In genomic region chr10:61647790-61648736, GRCm38 (mm10) we compare ENCODE assay signal across 8 mouse cellular contexts. TPM values are rescaled to one million over a fixed set of nuclear protein-coding genes. Genes with fewer than 3 reads are reported as not detected.
DNase-seq lines count a peak whose midpoint lies in the region; ATAC-seq and TF ChIP-seq lines count a peak whose summit lies in the region.

TSS of gene Ppa1 (plus strand) at chr10:61648552.

- peak within 1 kb of the TSS; percentile 78 to 86 for H3K4me3 ChIP-seq in ES-E14 (ENCODE audit: insufficient read depth in 1 of 2, low read depth in 1 of 2, low read length in 2 of 2, poor library complexity in 1 of 2, severe bottlenecking in 1 of 2)
- peak within 1 kb of the TSS; percentile 80 for H3K4me3 ChIP-seq in forebrain, embryonic 16.5 days (replicated peaks; ENCODE audit: low read length)
- H3K4me3 ChIP-seq in lung, embryonic 15.5 days = peak within 1 kb of the TSS; percentile 67

- H3K9ac ChIP-seq in ES-E14 (ENCODE audit: insufficient read depth, low read depth, low read length, poor library complexity, severe bottlenecking) = peak within 1 kb of the TSS; percentile 91
- H3K9ac ChIP-seq in forebrain, embryonic 16.5 days (replicated peaks; ENCODE audit: low read depth, low read length) = peak within 1 kb of the TSS; percentile 83
- peak within 1 kb of the TSS; percentile 73 for H3K9ac ChIP-seq in lung, embryonic 15.5 days

- in situ Hi-C loops in ES-E14 (cut with MboI; ENCODE audit: low sequenced_read_pairs in 2 of 2, unreplicated experiment in 2 of 2) = no loop called here

- H3K4me2 ChIP-seq in forebrain, embryonic 16.5 days (ENCODE audit: low read length) = peak within 1 kb of the TSS; percentile 84
- H3K4me2 ChIP-seq in lung, embryonic 15.5 days = peak within 1 kb of the TSS; percentile 84

- peaks cover 3 to 7% of the 10 kb centered on the region in 2 experiments; a peak in 2 of 4 replicates for H3K4me1 ChIP-seq in ES-E14 (ENCODE audit: control insufficient read depth in 2 of 2, insufficient read depth in 2 of 2, low read length in 2 of 2, poor library complexity in 1 of 2)
- H3K4me1 ChIP-seq in forebrain, embryonic 16.5 days (replicated peaks; ENCODE audit: control insufficient read depth, insufficient read depth, low read length) = peaks cover 11% of the 10 kb centered on the region
- H3K4me1 ChIP-seq in lung, embryonic 15.5 days = peaks cover 13% of the 10 kb centered on the region

- ATAC-seq in forebrain, embryonic 16.5 days = peak; percentile 99
- ATAC-seq in lung, embryonic 15.5 days (ENCODE audit: borderline replicate concordance, extremely low read depth, low FRiP score, low TSS enrichment) = peak; percentile 96

- peak; percentile 83 for DNase-seq in ES-E14 (ENCODE audit: low read depth, low spot score)
- DNase-seq in cerebellum, adult 11-12 months = peak; percentile 88
- DNase-seq in heart, postnatal 36 days = peak; percentile 84 to 85
- peak; percentile 64 to 82 for DNase-seq in layer of hippocampus, adult 8-10 months (ENCODE audit: low spot score in 2 of 2)
- peak; percentile 82 for DNase-seq in ovary, adult 18-20 months (ENCODE audit: low spot score)
- DNase-seq in thymus, postnatal 0 days (ENCODE audit: low spot score) = peak; percentile 85

- 2% methylated on average over 49 of the region's 50 CpGs for WGBS in forebrain, embryonic 16.5 days
- 1% methylated on average over 50 of the region's 50 CpGs for WGBS in lung, embryonic 15.5 days

- intact Hi-C loops in heart, postnatal 36 days (cut with DNase I) = loop anchor here (2.0 kb wide), 1 partner anchor 19 kb away; no protein-coding TSS in a partner anchor

- H3K27ac ChIP-seq in ES-E14 (ENCODE audit: insufficient read depth, low read depth, low read length, poor library complexity, severe bottlenecking) = peak within 1 kb of the TSS; percentile 41
- H3K27ac ChIP-seq in forebrain, embryonic 16.5 days (ENCODE audit: low read length) = peak within 1 kb of the TSS; percentile 67
- H3K27ac ChIP-seq in lung, embryonic 15.5 days = peak within 1 kb of the TSS; percentile 74

- no peaks in the 10 kb centered on the region for H3K27me3 ChIP-seq in forebrain, embryonic 16.5 days (replicated peaks; ENCODE audit: control insufficient read depth, insufficient read depth, low read length)
- no peaks in the 10 kb centered on the region for H3K27me3 ChIP-seq in lung, embryonic 15.5 days

- H3K9me3 ChIP-seq in ES-E14 (ENCODE audit: control insufficient read depth, insufficient read depth, low read depth, low read length) = no peaks in the 10 kb centered on the region
- H3K9me3 ChIP-seq in forebrain, embryonic 16.5 days (ENCODE audit: control insufficient read depth, low read length) = no peaks in the 10 kb centered on the region
- H3K9me3 ChIP-seq in lung, embryonic 15.5 days = no peaks in the 10 kb centered on the region

- H3K36me3 ChIP-seq in ES-E14 (ENCODE audit: control insufficient read depth, insufficient read depth, low read length, poor library complexity, severe bottlenecking) = peaks cover 4% of the 10 kb centered on the region; the same call in 1 of the 2 replicates
- H3K36me3 ChIP-seq in forebrain, embryonic 16.5 days (ENCODE audit: control insufficient read depth, insufficient read depth) = 0 out of 2 replicates have a peak, but pooled peaks cover 3% of the 10 kb centered on the region
- no peaks in the 10 kb centered on the region for H3K36me3 ChIP-seq in lung, embryonic 15.5 days

TF ChIP-seq in ES-E14, 5 proteins besides CTCF, POLR2A, EP300 and RAD21:
- TF ChIP-seq HCFC1 (IDR thresholded peaks at IDR 0.05; ENCODE audit: borderline replicate concordance, insufficient read depth, low read length) = 0 out of 2 replicates have a peak, but pooled peaks have one; percentile 8
- TF ChIP-seq CHD2 (IDR thresholded peaks at IDR 0.05; ENCODE audit: low read depth, low read length) = no peak

RNA-seq across cellular contexts. Expression of gene Ppa1, which starts in this region (rescaled TPM):
- 165 and 262 TPM in 2 replicates for total RNA-seq in ES-E14 (2012; rRNA removed)
- polyA plus RNA-seq in forebrain, embryonic 16.5 days (2015; fragmentation: Nextera tagmentation; extraction: Ambion mirVana) = 244 and 261 TPM in 2 replicates
- 10 to 100 TPM; 65.3 to 70.5 TPM for total RNA-seq in heart, postnatal 36 days (2021)
- 100 to 1,000 TPM in 3 of 4 experiments, 10 to 100 TPM in 1; 98.3 to 113 (median 102) TPM for total RNA-seq in layer of hippocampus, adult 8-10 months (2022)
- 171 and 188 TPM in 2 replicates for polyA plus RNA-seq in lung, embryonic 15.5 days (2015; fragmentation: Nextera tagmentation; extraction: Ambion mirVana)
- 127 and 139 TPM in 2 replicates for polyA plus RNA-seq in thymus, postnatal 0 days (2015; fragmentation: Nextera tagmentation; extraction: Ambion mirVana)

Comparison
In these comparisons a context has a peak if more than half of its experiments do, and no peak if none do; other contexts are left out.
1. Peak in every context shown above with its lines: DNase-seq, ATAC-seq, H3K4me3 ChIP-seq and H3K27ac ChIP-seq.